Mouse (Mus musculus) myocyte (in vitro differentiated cells): Measurements from ENCODE around the gene Ephb4.

Source experiments
- CEBPB ChIP-seq: IDR thresholded peaks from 2 replicates; pipeline ENCODE4 v1.6.1; 2011; ENCODE audit warnings: mild to moderate bottlenecking, moderate library complexity; ENCODE audit not compliant: poor library complexity, insufficient read depth, severe bottlenecking
- E2F4 ChIP-seq: IDR thresholded peaks from one replicate; pipeline ENCODE4 v1.6.1; 2011; ENCODE audit warnings: mild to moderate bottlenecking, control low read depth, moderate library complexity; ENCODE audit not compliant: insufficient read depth
- MAX ChIP-seq: IDR thresholded peaks from one replicate; pipeline ENCODE4 v1.6.1; 2011; ENCODE audit warnings: low read depth, mild to moderate bottlenecking, control low read depth
- MYOG ChIP-seq, 3 experiments: IDR thresholded peaks; one replicate each; pipeline ENCODE4 v1.6.1; 2011; ENCODE audit warnings: control low read depth in 2 of 3, low read depth in 2 of 3, mild to moderate bottlenecking in 2 of 3; ENCODE audit not compliant: insufficient read length in 2 of 3, control insufficient read depth in 1 of 3, insufficient read depth in 1 of 3
- POLR2A ChIP-seq: IDR thresholded peaks from one replicate; pipeline ENCODE4 v1.6.1; 2011; ENCODE audit warnings: low read depth, mild to moderate bottlenecking, control low read depth, moderate library complexity; ENCODE audit not compliant: insufficient read length
- POLR2AphosphoS2 ChIP-seq: IDR thresholded peaks from one replicate; pipeline ENCODE4 v1.6.1; 2011; ENCODE audit warnings: low read depth, control low read depth; ENCODE audit not compliant: insufficient read length

GRCm38 (mm10) chr5:137376722-137377121, 26.8 kb downstream of the Ephb4 start:
- TF ChIP-seq POLR2AphosphoS2, result no peak
- no peak for TF ChIP-seq POLR2A
- TF ChIP-seq CEBPB, result no peak
- no peak for TF ChIP-seq MYOG (IDR thresholded peaks at IDR 0.05; ENCODE audit: control insufficient read depth in 1 of 3, insufficient read depth in 1 of 3, insufficient read length in 2 of 3, low read depth in 2 of 3)
- TF ChIP-seq E2F4, result no peak
- TF ChIP-seq MAX, result no peak
